Comparison of ENCODE assay signal across 24 mouse cellular contexts in the genomic region with DNA sequence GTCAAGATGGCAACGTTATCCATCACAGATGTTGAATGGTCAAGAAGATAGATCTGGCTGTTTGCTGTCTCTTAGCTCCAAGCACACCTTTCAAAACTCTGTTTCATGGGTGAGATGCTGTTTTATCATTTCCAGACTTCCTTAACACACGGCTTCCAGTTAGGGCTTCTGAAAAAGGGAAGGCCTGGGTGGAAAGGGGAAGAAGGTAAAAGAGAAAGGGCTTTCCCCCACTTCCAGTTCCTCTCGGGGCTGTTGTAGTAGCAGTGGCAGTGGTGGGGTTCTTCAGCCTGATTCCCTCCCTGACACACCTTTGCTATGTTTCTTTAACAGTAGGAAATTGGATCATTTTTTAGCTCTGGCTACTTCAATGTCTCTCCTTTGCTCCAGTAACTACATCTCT. TPM values are rescaled to one million over a fixed set of nuclear protein-coding genes. Genes with fewer than 3 reads are reported as not detected.
A peak's percentile ranks its signal among the peaks of the same experiment; 100 is the strongest.
DNase-seq lines count a peak whose midpoint lies in the region; ATAC-seq and TF ChIP-seq lines count a peak whose summit lies in the region.
"Had no signal": no experiment of that assay in that cellular context is flagged by ENCODE, and none has a peak within 500 bp of the region (broad histone marks: within the 10 kb centered on the region; RNA-seq: fewer than 3 reads in every experiment).

No protein-coding gene starts in this region.

- no peak overlapping the region for H3K27ac ChIP-seq in kidney, adult 2 months (ENCODE audit: insufficient read depth, low read depth, low read length)
- H3K27ac ChIP-seq: forebrain, embryonic 13.5 days; hindbrain, postnatal 0 days; layer of hippocampus, adult 2 months; limb, embryonic 13.5 days; liver, embryonic 14.5 days; lung, embryonic 15.5 days had no signal

- peak; percentile 34 to 45 for DNase-seq in spleen, postnatal 36 days (ENCODE audit: low spot score in 2 of 2)
- no peak for DNase-seq in spleen, adult 18-20 months
- peak; percentile 10 to 38 for DNase-seq in monocyte, adult 2 months (ENCODE audit: low read depth in 1 of 2, low spot score in 2 of 2)
- DNase-seq in left cerebral cortex, postnatal 25 days (ENCODE audit: low spot score in 2 of 2): no peak
- DNase-seq in kidney, adult 2 months: no peak
- DNase-seq: adrenal gland, adult 2 months; cerebellum, adult 2 months; cerebellum, postnatal 36 days; heart, adult 11 months; heart, postnatal 10 days; kidney, postnatal 25 days; lung, postnatal 4 days; right cerebral cortex, postnatal 14 days; thymus, adult 2 months had no signal

- H3K4me3 ChIP-seq in kidney, adult 2 months (ENCODE audit: insufficient read depth, low read depth, low read length): no peak overlapping the region
- H3K4me3 ChIP-seq: forebrain, embryonic 13.5 days; heart, embryonic 12.5 days; layer of hippocampus, adult 2 months; limb, embryonic 13.5 days; lung, embryonic 15.5 days had no signal

- no peak for TF ChIP-seq POLR2A in kidney, adult 2 months (IDR thresholded peaks at IDR 0.05; ENCODE audit: low read depth, low read length)

- no peaks in the 10 kb centered on the region for H3K27me3 ChIP-seq in kidney, adult 2 months (replicated peaks; ENCODE audit: control insufficient read depth, insufficient read depth, low read length)
- H3K27me3 ChIP-seq: forebrain, embryonic 13.5 days; heart, embryonic 12.5 days; limb, embryonic 13.5 days; lung, embryonic 15.5 days had no signal

- ATAC-seq in common myeloid progenitor, adult 5-6 weeks (replicated peaks; ENCODE audit: low read depth, poor library complexity, severe bottlenecking): peak; percentile 90
- no peak for ATAC-seq in activated CD4-positive, CD25-positive, alpha-beta regulatory T cell, adult 4 months
- ATAC-seq: forebrain, embryonic 13.5 days; hindbrain, postnatal 0 days; intestine, embryonic 16.5 days had no signal

- no peaks in the 10 kb centered on the region for H3K4me1 ChIP-seq in kidney, adult 2 months (ENCODE audit: control insufficient read depth, insufficient read depth, low read length)
- H3K4me1 ChIP-seq: forebrain, embryonic 13.5 days; limb, embryonic 13.5 days; lung, embryonic 15.5 days had no signal

- intact Hi-C loops in left cerebral cortex, postnatal 25 days (cut with DNase I): no loop called here

- TF ChIP-seq CTCF in kidney, adult 2 months (conservative IDR thresholded peaks at IDR 0.05; ENCODE audit: insufficient read depth, insufficient read length, low read depth, low read length): no peak

- H3K36me3 ChIP-seq in kidney, adult 2 months (ENCODE audit: control insufficient read depth, insufficient read depth, low read length): peaks cover 2% of the 10 kb centered on the region

- WGBS in kidney, adult 2 months: 81% methylated on average over 3 of the region's 3 CpGs

RNA-seq across cellular contexts. Expression of gene Rtca, which starts 25.3 kb away (rescaled TPM):
- 37.9 and 38.4 TPM in 2 replicates for total RNA-seq in common myeloid progenitor, adult 5-6 weeks (2017)
- total RNA-seq in left cerebral cortex, postnatal 25 days (2021): 10 to 100 TPM; 55.5 to 59.5 TPM
- 10 to 100 TPM; 23.5 to 28.4 TPM for polyA plus RNA-seq in activated CD4-positive, CD25-positive, alpha-beta regulatory T cell, adult 4 months (2017; shearing (Covaris generic))
- polyA plus RNA-seq in kidney, adult 2 months (2012; rRNA removed): 28.0 and 30.4 TPM in 2 replicates

RNA-seq across cellular contexts. Expression of gene Dbt, which starts 30.1 kb away (rescaled TPM):
- total RNA-seq in common myeloid progenitor, adult 5-6 weeks (2017): 15.0 and 16.9 TPM in 2 replicates
- 10 to 100 TPM; 18.2 to 20.6 TPM for total RNA-seq in left cerebral cortex, postnatal 25 days (2021)
- 10 to 100 TPM in 1 of 2 experiments, 1 to 10 TPM in 1; 9.2 to 15.2 TPM for polyA plus RNA-seq in activated CD4-positive, CD25-positive, alpha-beta regulatory T cell, adult 4 months (2017; shearing (Covaris generic))
- polyA plus RNA-seq in kidney, adult 2 months (2012; rRNA removed): 35.6 and 41.9 TPM in 2 replicates

RNA-seq across cellular contexts. Expression of gene Cdc14a, which starts 58.9 kb away (rescaled TPM):
- total RNA-seq in common myeloid progenitor, adult 5-6 weeks (2017): 21.9 and 34.1 TPM in 2 replicates
- 1 to 10 TPM; 3.2 to 4.3 TPM for total RNA-seq in left cerebral cortex, postnatal 25 days (2021)
- 10 to 100 TPM; 12.0 to 12.1 TPM for polyA plus RNA-seq in activated CD4-positive, CD25-positive, alpha-beta regulatory T cell, adult 4 months (2017; shearing (Covaris generic))
- 5.3 and 5.5 TPM in 2 replicates for polyA plus RNA-seq in kidney, adult 2 months (2012; rRNA removed)

Comparison
In these comparisons a context has a peak if more than half of its experiments do, and no peak if none do; other contexts are left out.
1. DNase-seq: peak in spleen, postnatal 36 days (2 of 2) and monocyte, adult 2 months (2 of 2); none in spleen, adult 18-20 months (0 of 2), left cerebral cortex, postnatal 25 days (0 of 2) and kidney, adult 2 months (single experiment).